Mouse (Mus musculus): Measurements from ENCODE around the gene Rab29.

DNA sequence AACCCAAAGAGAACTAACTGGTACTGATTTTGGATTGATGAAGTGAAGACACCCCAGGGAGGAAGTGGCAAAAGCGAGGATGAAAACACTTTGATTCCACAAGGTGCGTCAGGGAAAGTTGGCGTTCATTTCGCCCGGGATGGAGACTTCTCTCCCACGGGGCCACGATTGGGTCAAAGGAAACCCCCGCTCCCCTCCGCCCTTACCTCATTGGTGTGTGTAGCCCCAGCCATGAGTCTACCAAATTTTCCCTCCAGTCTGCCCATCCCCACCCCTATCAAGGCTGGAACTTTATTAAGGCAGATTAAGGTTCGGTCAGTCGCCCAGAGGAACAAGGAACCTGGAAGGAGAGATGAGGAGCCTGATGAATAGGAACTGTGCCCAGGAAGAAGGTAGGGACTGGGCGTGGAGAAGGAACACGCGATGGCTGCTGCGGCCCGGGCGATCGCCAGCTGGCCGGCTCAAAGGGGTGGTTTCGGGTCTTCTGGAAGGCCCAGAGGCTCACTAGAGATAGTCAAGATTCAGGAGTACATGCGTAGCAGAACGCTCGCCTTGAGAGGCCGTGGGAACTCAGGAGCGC lies 39.7 kb upstream of the Rab29 start, which contains the start of gene Slc41a1:
- TF ChIP-seq POLR2A (IDR thresholded peaks at IDR 0.05; ENCODE audit: insufficient read length, low read depth) (no peak), TCF3 (IDR thresholded peaks at IDR 0.05; ENCODE audit: insufficient read length, low read depth) (no peak), REST (IDR thresholded peaks at IDR 0.05; ENCODE audit: insufficient read depth, insufficient read length) (no peak), E2F4 (IDR thresholded peaks at IDR 0.05; ENCODE audit: insufficient read depth) (no peak)

All from myocyte (in vitro differentiated cells).